Mouse (Mus musculus): ENCODE data around the gene Zgrf1.

Zgrf1 gene

DNA sequence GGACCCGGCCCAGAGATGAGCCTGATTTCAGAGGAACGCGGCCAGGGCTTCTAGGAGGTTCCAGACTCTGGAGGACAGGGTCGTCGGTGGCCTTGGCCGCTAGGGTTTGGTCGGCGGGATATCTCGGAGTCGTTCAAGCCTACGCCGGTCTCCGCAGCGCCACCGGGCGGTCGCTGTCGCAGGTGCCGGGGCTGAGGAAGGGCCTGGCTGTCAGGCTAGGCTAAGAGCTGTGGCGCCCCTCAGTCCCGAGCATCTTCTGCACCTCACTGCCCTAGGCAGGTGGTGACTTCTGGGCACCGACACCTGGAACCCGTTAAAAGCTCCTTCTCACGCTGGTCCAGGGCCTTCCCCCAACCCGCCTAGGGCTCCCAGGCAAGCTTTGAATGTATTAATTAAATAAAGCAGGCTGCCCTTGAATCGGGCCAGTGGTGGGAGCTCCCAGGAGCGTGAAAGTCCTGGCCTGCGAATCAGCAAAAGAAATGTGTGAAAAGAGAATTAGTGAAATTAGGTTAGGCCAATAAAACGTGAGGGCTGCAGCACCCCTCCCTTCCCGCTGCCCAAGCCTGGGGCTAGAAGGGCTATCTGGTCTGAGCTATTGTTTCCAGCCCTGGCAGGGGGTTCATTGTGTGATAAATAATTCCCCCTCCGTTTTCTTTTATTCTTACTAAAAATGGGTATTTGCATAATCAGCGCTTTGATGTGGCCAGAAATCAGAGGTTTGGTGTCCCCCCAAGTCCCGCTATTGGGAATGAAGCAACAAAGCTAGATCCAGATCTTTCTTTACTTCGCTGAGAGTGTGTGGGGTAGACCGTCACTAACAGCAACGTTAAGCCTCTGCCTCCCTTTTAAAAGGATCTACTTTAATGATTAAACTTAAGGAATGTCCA, 86.8 kb downstream of the Zgrf1 start:
- DNase-seq (ENCODE audit: low spot score in 2 of 2), result no peak

DNA sequence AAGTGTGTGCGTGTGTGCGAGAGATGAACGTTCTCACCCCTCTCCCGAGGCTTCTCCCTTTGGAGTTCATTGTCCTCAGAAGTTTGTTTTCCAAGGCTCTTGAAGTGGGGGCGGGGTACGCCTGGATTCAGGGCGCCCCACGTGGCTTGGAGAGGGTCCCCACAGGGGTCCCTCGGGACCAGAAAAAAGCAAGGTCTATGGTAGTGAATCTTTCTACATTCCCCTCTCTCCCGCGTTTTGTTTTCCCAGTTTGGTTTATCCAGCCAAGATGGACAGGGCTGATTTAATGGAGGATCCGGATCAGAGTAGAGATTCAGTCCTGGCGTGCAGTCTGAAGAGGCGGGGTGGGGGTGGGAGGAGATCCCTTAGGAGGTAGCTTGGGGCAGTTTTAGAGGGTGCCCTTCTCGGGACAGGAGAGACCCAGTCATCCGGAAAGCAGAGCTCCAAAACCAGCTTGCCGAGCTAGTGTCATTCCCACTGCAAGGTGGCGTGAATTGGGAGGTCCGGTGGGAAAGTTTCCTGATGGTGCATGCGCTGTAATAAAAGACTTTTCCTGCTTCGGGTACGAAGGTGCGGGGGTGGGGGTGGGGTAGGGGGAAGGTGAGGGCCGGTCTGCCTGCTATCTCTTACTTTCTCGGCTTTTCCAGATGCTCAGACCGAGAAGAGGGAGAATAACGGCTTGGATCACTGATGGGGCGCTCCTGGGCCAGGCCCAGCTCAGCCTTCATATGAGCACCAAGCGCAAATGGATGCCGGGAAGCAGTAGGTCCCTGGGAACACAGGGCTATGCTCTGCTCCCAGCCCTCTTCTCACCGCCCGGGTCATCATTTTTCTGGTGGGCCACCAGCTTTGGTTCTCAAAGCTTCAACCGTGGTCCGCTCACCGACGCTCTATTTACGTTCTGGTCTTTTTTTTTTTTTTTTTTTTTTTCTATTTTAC, 87.7 kb downstream of the Zgrf1 start:
- DNase-seq (ENCODE audit: low spot score in 2 of 2), result no peak

DNA sequence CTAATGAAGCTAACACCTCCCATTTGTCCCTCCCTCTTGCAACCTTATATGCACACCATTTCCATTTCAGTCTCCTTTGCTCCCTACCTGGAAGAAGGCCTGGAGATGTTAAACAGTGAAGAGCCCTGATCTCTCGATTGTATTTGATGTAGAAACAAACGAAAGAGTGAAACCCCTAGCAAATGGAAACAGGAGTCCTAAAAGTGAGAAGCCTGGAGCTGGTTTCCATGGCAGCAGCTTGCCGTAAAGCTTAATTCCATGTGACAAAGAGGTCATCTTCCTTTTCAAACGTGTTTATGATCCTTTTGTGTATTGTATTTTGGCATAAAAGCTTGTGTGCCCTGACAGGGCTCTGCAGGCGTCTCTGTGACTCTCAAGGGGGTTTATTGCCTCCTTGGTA, 88.9 kb downstream of the Zgrf1 start:
- DNase-seq (ENCODE audit: low spot score in 2 of 2), result no peak

DNA sequence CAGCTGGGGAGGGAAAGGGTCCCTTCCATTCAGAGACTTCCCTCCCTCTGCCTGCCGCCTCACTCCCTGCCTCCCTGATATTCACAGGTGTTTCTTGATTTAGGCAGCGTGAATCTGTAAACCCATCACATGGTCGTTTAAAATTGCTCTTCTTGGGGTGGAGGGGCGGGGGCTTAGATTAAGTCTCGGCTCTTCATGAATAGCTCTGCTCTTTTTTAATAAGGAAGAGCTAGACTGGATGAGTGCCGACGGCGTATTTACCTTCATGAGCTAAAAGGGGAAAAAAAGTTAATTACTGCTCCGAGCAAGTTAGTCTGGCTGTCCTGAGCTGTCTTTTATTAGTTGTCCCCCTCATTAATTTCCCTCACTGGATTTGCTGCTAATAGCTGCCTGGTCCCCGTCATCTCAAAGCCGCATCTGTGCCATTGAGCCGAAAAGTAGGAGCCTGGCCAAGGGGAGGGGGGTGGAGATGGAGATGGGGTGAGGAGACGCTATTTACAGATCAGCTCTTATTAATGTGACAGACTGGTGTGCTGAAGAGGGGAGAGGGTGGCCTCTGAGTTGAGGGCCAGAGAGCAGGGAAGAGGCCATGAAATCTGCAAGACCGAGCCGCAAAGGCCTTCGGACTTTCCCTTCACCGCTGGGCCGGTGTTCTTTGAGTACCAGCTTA, 93.0 kb downstream of the Zgrf1 start:
- no peak for DNase-seq (ENCODE audit: low spot score in 2 of 2)

DNA sequence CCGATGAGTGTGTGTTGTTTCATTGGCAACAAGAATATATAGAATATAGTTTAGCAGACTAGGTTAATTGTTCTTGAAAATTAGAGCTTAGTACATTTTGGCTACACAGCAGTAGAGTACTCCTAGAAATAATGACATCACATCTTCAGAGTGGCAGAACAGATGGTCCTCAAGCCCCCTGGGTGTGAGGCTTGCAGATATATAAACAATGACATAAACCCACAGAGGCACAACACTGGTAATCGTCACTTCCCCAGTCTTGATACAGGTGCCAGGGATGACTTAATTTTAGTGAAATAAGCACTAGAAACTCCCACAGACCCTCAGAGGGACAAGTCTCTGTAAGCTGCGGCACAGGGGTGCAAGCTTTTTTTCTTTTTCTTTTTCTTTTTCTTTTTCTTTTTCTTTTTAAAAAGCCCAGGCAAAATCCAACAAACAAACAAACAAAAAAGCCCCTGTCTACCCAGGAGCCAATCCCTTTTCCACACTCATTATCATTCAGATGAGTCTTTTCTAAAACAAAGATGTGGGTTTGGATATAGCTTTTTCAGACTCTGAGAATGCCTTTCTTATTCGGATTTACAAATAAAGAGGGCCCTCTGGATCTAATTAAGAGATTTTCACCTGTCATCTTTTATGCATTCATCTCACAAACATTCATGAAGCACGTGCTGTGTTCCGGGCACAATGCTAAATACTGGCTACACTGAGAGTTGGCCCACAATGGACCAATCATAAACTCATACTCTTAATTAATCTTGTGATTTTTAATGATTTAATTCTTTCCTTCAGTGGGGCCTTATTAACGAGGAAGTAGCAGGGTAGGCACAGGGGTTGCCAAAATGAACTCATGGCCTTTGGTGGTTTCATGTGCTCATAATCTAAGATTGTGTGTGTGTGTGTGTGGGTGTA, 98.7 kb downstream of the Zgrf1 start:
- no peak for DNase-seq (ENCODE audit: low spot score in 2 of 2)

DNA sequence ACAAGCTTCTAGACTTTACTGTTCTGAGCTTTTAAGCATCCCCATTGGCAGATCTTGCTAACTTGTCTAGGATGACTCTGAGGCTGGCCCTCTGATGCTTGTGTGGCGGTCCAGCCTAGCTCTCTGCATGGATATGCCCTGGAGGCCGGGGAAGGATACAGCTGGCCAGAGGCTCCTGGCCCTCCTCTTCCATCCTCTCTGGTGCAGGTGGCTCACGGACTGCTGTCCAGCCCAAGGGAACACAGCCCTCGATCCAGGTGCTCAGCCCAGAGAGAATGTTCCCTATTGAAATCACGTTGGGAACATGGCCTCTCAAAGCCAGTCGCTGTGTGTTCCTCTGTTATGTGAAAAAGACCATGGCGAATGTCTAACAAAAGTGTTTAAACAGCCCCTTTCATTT, 107.4 kb downstream of the Zgrf1 start:
- no peak for DNase-seq (ENCODE audit: low spot score in 2 of 2)

DNA sequence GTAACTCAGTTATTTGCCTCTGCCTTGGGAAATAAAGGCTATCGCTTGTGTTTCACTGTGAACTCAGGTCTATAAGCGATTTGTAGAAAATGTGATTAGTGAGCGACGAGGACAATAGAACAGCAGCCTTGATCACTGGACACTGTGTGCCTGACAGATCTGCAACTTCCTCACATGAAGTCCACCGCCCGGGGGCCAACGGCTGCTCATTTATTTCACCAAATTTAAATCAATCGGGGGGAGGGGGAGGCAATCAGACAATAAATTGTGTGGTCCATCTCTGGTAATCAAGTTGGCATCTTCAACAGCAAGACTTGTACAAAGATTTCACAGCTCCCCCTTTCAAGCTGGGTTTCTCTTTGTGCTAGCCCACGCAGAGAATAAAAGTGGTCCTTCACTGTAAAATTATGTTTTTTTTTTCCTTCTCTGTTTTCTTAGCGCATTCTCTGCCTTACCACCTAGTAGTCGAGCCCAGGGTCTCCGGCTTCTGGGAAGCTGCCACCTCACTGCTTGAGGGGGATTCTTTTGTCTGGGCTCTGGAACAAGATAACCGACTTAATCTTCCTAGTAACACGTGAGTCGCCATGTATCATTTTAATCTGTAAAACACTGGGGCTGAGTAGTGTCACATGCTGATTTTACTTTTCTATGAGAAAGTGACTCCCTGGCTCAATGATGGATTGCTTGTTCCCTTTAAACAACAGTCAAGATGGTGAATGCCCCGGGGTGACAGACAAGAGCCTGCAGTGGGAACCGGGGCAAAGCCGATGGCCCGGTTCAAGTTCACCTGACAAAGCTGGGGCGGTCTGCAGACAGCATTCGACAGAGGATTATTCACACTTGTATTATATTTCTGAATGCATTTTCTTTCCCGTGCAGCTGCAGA, 108.6 kb downstream of the Zgrf1 start:
- no peak for DNase-seq (ENCODE audit: low spot score in 2 of 2)
